Mouse (Mus musculus) gastrocnemius, adult 18-20 months (tissue): ENCODE measurements around the gene Foxd3. TPM values are rescaled to one million over a fixed set of nuclear protein-coding genes. Genes with fewer than 3 reads are reported as not detected.

ENCODE experiments used
- DNase-seq: peaks from one replicate; pipeline ENCODE4 v3.0.0; 2021; ENCODE audit warnings: low spot score
- microRNA-seq: library from miRNA; unstranded; fragments of <30 nt; microRNA quantifications from one replicate; pipeline ENCODE4 v1.2.0, GENCODE M21; 2021
- total RNA-seq, 2 experiments: library from RNA; stranded (reverse); gene quantifications; 2 replicates each; pipeline ENCODE4 v1.2.3; 2021

Foxd3 gene
- total RNA-seq, 2 experiments from 2014 or later, result 1.1 to 1.6 TPM

DNA sequence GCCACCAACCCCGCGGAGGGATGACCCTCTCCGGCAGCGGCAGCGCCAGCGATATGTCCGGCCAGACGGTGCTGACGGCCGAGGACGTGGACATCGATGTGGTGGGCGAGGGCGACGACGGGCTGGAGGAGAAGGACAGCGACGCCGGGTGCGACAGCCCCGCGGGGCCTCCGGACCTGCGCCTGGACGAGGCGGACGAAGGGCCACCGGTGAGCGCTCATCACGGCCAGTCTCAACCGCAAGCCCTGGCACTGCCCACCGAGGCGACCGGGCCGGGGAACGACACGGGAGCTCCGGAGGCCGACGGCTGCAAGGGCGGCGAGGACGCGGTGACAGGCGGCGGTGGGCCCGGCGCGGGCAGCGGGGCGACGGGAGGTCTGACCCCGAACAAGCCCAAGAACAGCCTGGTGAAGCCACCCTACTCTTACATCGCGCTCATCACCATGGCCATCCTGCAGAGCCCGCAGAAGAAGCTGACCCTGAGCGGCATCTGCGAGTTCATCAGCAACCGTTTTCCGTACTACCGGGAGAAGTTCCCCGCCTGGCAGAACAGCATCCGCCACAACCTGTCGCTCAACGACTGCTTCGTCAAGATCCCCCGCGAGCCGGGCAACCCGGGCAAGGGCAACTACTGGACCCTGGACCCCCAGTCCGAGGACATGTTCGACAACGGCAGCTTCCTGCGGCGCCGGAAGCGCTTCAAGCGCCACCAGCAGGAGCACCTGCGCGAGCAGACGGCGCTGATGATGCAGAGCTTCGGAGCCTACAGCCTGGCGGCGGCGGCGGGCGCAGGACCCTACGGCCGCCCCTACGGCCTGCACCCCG is 718 bp downstream of the Foxd3 start:
- no peak for DNase-seq

DNA sequence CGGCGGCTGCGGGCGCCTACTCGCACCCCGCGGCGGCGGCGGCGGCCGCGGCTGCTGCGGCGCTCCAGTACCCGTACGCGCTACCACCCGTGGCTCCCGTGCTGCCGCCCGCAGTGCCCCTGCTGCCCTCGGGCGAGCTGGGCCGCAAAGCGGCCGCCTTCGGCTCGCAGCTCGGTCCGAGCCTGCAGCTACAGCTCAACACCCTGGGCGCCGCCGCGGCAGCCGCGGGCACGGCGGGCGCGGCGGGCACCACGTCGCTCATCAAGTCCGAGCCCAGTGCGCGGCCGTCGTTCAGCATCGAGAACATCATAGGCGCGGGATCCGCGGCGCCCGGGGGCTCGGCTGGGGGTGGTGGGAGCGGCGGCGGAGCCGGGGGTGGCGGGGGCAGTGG is 1.3 kb downstream of the Foxd3 start:
- no peak for DNase-seq

DNA sequence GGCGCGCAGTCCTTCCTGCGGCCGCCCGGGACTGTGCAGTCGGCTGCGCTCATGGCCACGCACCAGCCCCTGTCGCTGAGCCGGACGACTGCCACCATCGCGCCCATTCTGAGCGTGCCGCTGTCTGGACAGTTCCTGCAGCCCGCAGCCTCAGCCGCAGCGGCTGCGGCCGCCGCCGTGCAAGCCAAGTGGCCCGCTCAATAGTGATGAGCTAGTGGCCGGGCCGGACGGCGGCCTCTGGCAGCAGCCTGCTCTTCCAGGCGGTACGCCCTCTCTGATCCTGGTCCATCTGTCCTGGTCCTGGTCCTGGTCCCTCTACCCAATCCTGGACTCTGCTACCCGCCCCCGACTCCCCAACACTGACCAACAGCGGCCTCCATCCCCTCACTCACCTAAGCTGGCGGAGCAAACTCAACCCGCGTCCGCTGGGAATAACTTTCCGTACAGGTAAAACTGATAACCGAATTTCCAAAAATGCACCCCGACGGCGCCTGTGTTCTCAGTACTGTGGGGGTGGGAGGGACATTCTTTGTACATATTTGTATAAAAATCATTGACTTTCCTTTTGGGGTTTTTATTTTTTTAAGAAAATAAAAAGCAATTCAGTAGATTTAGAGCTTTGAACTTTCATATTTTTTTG is 1.9 kb downstream of the Foxd3 start:
- no peak for DNase-seq

DNA sequence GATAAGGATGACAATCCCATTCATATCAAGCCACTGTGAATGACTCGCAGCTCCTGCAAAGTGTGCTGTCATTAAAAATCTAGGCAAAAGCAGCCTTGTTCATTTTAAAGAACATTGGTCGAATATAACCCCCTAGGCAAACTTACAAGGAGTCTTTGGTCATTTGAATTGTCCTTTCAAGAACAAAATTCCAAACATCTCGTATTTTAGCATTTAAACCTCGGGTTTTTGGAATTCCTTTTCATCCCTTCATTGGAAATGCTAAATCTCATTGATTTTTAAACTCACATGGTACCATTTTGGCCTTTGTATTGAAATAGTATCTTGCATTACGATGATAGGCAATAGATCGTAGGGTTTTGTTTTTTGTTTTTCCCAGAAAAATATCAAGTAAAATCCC is 2.8 kb downstream of the Foxd3 start:
- DNase-seq, result no peak

DNA sequence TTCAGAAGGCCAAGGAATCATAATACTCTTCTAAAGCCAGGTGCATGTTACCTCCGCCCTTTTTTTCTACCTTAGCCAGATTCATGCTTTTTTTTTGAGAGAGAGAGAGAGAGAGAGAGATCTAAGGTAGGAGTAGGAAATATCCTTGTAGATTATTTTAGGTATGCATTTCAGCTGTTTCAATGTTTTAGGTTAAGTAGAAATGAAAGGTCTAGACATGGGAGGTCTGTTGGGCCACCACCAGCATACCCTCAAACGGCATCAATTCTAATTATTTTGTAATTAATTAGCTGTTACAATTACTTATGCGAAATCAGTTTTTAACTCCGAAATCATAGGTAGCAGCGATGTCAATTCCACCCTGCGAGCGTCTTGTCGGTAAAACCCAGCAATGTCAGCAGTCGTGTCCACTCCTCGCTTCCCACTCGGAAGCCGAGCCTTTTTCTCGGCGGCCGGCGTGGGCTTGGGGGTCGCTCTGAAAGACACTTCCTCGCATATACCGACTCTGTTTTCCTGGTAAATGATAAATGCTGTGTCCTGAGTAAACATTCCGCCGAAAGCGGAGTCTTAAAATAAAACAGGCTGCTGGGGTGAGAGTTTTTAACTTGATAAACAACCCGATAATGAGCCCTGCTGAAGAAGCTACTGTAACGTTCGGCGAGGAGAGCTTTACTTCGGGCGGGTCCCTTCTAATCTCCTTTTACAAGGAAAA is 3.4 kb downstream of the Foxd3 start:
- DNase-seq, result no peak

DNA sequence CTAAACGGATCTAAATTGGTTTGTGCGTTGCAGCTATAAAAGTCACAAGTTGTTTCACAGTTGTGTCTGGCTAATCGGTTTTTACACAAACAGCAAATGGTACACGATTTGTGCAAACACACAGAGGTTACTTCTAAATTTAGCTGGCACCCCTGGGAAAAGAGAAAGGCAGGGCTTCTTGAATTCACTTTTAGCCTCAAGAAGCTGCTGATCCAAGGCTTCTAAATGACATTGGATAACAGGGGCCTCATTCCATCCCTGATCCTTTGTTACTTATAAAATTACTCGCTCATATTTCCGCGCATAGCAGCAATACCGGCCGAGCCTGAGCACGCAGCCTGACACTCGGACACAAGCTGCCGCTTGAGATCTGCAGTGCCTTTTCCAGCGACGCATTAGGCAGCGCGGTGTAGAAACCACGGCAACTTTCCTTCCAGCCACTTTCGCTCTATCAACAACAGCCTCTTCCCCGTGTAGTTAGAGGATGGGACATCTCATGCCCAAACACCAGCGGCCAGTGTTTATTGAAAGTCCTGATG is 4.0 kb downstream of the Foxd3 start:
- DNase-seq, result no peak

DNA sequence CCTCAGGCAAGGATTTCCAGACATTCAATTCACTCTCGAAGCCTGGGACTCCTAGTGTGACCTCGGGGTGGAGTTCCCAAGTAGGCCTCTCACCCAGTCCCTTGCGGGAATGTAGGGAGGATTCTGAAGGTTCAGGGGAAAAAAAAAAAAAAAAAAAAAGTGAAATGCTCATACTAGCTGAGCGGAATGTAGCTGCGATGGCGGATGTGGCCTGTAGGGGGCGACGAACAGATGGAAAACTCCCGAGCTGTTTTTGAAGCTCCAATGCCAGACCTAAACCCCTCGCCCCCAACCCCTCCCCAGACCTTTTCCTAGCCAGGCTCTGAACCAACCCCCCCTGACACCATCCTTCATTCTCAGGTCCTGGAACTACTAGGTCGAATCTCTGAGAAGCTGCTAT is 4.9 kb downstream of the Foxd3 start:
- DNase-seq, result peak; percentile 73

DNA sequence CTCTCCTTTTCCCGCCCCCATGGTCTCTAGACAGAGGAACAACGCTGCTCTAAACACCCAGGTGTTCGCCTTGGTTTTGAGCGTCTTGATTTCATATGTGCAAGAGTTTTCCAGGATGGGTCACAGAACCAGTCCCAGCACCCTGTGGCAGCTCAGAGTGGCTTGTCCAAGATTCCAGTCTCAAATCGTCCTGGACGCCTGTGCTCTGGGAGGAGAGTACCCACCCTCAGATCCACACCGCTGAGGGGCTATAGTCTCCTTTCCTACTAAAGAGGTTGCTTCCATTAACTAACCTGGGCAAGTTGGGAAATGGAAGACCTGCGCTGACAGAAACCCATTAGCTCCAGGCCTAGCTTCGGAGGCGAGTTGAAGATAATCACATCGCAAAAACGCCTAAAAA is 5.9 kb downstream of the Foxd3 start:
- no peak for DNase-seq

DNA sequence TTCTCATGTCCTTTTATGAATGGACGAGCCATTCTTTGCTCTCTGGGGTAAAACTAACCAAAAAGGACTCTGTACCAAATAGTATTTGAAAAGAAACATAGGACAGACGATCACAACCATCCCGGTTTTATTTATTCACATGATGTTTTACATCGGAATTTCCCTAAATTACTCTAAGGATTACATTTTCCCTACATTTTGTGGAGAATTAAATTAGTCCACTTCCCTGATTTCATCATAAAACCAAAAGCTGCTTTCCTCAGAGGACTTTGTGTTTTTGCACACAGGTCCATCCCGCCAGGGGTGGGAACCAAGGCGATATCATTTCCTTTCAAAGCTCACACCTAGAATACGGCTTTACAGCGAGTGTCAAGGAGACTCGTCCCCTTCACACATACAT is 6.3 kb downstream of the Foxd3 start:
- DNase-seq, result no peak

DNA sequence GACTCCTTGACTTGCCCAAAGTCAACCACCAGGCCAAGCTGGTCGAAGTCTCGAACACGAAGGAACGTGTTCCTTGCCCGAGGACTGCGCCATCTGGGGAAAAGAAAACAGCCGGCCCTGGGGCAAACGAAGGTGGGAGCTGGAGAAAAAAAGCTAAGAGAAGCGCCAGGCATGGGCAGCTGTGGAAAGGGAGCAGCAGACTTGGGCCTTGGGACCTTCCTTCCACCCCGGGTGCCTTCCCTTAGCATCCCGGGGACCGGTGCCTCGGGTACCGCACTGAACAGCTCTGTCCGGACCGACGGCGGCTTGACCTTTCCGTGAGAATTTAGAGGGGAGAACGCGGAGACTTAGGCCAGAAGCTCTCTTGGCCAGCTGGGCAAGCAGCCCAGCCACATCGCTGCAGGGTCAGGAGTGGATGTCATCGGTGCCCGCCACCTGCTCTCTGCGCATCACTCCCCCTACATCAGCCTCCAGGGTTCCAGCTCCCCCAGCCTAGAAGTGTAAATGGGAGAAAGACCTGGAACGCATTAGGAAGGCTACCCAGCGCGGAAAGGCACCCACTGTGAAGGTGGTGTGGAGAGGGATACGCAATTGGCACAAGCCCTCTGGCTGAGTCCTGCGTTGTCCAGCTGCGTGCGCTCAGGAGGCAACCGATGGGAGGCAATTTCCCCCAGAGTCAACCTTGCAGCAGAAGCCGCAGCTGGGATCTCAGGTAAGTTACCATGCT is 6.9 kb downstream of the Foxd3 start:
- DNase-seq, result no peak

DNA sequence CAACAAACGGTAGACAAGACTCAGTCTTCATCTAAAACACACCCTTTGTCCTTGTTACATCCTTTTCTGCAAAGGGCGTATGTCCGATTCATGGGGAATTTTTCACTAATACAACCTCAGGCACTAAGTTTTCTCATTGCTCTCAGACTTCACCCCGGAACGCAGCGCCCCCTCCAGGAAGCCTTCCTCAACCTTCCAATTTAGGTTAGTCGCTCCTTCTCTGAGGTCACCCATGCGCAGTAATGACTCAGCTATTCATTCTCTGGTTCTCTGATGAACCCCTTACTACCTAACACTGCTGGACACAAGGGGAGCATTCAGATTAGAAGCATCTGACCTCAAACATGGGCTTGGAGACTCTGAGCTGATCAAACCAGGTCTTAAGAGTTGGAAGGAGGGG is 7.6 kb downstream of the Foxd3 start:
- no peak for DNase-seq

DNA sequence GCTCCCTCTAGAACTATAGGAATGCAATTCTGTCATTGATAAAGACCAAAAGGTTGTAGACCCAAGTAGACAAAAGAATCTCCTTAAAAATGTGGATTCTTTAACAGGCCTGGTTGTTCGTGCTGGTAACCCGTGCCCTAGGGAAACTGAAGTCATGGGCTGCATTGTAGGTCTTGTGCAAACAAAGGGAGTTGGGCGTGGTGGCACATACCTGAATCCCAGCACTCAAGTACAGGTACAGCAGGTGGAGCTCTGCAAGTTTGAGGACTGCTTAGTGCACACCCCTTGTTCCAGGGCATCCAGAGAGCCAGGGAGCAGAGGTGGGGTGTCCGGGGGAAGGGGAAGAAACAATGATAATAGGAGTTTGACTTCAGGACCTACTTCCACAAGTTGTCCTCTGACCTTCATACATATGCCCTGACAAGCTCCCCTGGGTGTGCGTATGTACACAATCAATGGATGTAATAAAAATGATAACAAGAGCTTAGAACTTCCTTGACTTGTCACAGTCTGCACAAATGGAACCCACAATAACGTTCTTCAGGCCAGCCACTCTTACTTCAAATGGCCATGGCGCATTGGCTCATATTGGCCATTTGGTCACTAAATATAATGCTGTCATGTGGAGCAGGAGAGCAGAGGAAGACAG is 14.2 kb downstream of the Foxd3 start:
- no peak for DNase-seq

DNA sequence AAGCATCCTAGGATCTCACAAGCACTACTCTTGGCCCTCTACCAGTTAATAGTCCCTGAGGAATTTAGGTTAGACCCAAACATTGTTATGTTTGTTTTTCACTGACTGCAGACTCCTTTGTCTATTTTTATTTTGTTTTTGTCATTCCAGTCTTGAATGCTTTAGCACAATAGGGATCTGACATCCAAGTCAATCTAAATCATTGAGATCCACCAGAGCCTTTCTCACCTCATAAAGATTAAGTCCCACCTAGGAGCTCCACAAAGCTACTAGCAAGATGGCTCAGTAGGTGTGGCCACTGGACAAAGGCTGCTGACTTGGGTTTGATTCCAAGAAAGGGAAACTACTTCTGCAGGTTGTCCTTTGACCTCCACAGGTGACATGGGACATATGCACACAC is 19.1 kb downstream of the Foxd3 start:
- DNase-seq, result no peak

DNA sequence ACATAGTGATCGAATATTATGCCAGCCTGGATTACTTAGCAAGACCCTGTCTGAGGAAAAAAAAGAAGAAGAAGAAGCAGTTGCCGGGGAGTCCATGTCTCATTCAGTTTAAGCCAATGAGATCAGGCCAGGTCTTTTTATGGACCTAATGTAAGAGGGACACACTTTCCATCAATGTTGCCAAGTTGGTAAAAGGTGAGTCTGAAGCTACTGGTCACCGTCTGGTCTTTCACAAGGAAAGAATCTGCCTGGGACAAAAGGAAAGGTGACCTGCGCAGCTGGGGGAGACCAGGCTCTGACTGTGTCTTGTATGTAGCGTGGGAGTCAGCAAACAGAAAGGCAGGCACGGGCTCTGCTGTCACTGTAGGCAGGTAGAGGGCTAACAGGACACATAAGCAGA is 27.8 kb downstream of the Foxd3 start:
- peak; percentile 25 for DNase-seq

DNA sequence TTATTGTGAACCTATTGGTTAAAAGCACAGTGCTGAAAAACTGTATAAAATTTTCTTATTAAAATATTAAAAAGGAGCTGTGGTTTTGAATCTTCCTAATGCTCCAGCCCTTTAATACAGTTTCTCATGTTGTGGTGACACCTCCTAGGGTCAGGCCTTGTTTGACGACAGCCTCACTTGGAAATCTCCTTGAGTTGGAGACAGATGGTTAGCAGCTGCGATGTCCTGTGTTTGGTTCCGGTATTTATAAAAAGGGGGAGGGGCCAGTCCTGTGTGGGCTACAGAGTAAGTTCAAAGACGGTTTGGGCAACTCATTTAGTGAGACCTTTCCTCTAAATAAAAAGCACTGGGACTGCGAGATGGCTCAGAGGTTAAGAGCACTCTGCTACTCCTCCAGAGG is 30.2 kb downstream of the Foxd3 start:
- DNase-seq, result no peak

Small RNA genes within 50 kb of the gene (microRNA-seq; reads per million reads assigned to microRNA genes)
- not detected for gene Gm23366

Other genes starting within 250 kb of the Foxd3 start
- gene Alg6, start 59.4 kb downstream of the Foxd3 start, total RNA-seq, result 1 to 10 TPM; 5.2 to 7.5 TPM
- gene Efcab7, start 172.9 kb downstream of the Foxd3 start, total RNA-seq, result 1 to 10 TPM in 1 of 2 experiments, under 1 TPM in 1; 0.43 to 1.4 TPM